Mouse (Mus musculus): ENCODE results near the gene Tyw1. TPM values are rescaled to one million over a fixed set of nuclear protein-coding genes. Genes with fewer than 3 reads are reported as not detected.

The Tyw1 gene
- polyA plus RNA-seq, 1 experiment from 2014 or later, result 27.1 TPM

DNA sequence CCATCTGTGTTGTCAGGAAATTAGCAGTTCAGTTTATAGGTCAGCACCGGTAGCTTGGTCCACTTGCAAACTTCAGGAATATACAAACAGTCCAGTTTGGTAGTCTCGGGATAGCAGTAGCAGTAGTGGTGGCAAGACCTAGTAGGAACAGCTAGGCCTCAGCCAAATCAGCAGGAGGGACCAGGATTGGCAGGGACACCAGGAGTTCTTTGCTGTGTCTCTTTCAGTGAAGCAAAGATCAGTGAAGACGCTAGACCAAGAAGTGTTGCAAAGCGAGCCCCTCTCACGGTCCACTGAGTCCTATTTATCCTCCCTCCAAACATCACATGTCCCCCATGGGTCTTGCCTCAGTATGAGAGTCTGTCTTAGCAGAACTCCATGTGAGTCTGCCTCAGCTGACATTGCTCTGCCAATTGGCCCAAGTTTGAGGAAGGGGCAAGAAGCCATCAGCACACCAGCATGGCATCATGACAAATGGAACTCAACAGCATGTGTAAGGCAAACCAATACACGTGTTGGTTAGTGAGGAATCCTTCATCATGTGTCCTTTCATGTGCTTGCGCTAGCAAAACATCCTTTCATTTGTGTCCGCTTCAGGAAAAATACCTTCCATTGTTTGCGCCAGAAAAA, 43.5 kb downstream of the Tyw1 start:
- Histone ChIP-seq H3K27me3 (no peaks in the 10 kb centered on the region), H3K4me2 (replicated peaks) (no peak overlapping the region), H3K27ac (no peak overlapping the region), H3K36me3 (peaks cover 61% of the 10 kb centered on the region), H3K9ac (no peak overlapping the region), H3K4me1 (0 out of 2 replicates have a peak, but pooled peaks cover 3% of the 10 kb centered on the region), H3K4me3 (no peak overlapping the region), H3K9me3 (replicated peaks) (no peaks in the 10 kb centered on the region)
- WGBS, result 90% methylated on average over 9 of the region's 9 CpGs
- ATAC-seq (ENCODE audit: low FRiP score), result no peak

- H3K9me3 ChIP-seq (replicated peaks), result no peaks in the 10 kb centered on the region
- no peak overlapping the region for H3K27ac ChIP-seq
- no peak for ATAC-seq (ENCODE audit: low FRiP score)
- H3K9ac ChIP-seq, result no peak overlapping the region
- no peaks in the 10 kb centered on the region for H3K27me3 ChIP-seq
- H3K4me1 ChIP-seq, result 0 out of 2 replicates have a peak, but pooled peaks cover 1% of the 10 kb centered on the region
- WGBS, result 97% methylated on average over 8 of the region's 8 CpGs
- H3K36me3 ChIP-seq, result peaks cover 61% of the 10 kb centered on the region
- H3K4me2 ChIP-seq (replicated peaks), result no peak overlapping the region
- H3K4me3 ChIP-seq, result no peak overlapping the region
These were observed 44.1 kb downstream of the Tyw1 start for GRCm38 (mm10) chr5:130299526-130299925.

DNA sequence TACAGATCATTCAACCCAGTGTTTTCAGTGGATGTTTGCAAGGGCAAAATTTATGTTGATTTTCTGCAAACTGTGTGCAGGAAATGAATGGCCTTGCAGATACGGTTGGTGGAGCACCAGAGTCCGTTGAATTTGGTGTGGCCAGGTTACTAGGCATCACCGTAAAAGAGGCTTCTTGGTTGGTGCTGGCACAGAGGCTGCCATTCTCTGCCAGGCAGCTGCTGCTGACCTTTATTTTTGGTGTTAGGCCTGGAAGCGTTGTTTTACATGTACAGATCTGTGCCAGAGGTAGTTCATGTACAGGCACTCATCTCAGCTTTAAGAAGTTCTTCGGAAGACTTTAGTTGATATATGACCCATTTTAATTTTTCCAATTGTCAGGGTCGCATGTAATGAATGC, 48.2 kb downstream of the Tyw1 start:
- peaks cover 2% of the 10 kb centered on the region; the same call in 1 of the 2 replicates for H3K4me1 ChIP-seq
- H3K27ac ChIP-seq, result no peak overlapping the region
- H3K36me3 ChIP-seq, result peaks cover 58% of the 10 kb centered on the region
- 93% methylated on average over 6 of the region's 6 CpGs for WGBS
- no peaks in the 10 kb centered on the region for H3K27me3 ChIP-seq
- no peaks in the 10 kb centered on the region for H3K9me3 ChIP-seq (replicated peaks)
- no peak overlapping the region for H3K4me2 ChIP-seq (replicated peaks)
- H3K9ac ChIP-seq, result no peak overlapping the region
- no peak overlapping the region for H3K4me3 ChIP-seq
- no peak for ATAC-seq (ENCODE audit: low FRiP score)

DNA sequence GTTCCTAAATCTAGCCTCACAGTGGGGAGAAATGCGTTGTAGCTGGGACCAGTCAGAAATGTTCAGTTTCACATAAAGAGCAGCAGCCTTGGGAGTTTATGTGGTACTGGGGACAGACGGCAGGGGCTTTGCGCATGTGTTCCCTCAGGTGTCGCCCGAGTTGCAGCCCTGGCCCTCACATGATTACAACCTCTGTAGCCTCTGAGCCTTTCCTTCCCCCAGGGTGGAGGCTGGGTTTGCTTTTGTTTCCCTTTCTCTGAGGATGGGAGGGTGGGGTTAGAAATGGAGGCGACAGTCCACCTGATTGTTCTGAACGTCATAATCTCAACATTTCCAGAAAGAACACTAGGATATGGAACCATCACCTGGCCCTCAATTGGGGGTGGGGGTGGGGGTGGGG, 52.5 kb downstream of the Tyw1 start:
- 87% methylated on average over 7 of the region's 7 CpGs for WGBS

DNA sequence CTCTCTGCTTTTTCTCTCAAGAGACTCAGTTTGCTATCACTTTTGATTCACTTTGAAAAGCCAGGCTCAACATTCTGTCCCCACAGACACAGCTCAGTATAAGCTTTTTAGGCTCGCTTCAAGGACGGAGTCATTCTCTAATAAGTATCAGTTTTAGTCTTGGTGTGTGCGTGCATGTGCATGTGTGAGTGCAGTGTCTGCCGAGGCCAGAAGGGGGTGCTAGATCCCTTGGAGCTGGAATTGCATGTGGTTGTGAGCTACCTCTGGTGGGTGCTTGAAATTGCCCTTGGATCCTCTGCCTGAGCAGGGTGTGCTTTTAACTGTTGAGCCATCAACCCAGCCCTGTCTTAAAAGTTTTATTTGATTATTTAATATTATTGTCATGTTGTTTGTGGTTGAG, 54.7 kb downstream of the Tyw1 start:
- Histone ChIP-seq H3K27me3 (no peaks in the 10 kb centered on the region), H3K9ac (no peak overlapping the region), H3K27ac (no peak overlapping the region), H3K4me1 (peaks cover 2% of the 10 kb centered on the region; the same call in 1 of the 2 replicates), H3K4me2 (replicated peaks) (no peak overlapping the region), H3K4me3 (no peak overlapping the region), H3K36me3 (peaks cover 19% of the 10 kb centered on the region), H3K9me3 (replicated peaks) (no peaks in the 10 kb centered on the region)
- ATAC-seq (ENCODE audit: low FRiP score), result no peak
- 96% methylated on average over 4 of the region's 4 CpGs for WGBS

More for the DNA sequence above, 52.5 kb downstream of the Tyw1 start:
- Histone ChIP-seq H3K27me3 (no peaks in the 10 kb centered on the region), H3K9ac (no peak overlapping the region), H3K4me2 (replicated peaks) (no peak overlapping the region), H3K9me3 (replicated peaks) (no peaks in the 10 kb centered on the region), H3K36me3 (peaks cover 29% of the 10 kb centered on the region), H3K4me3 (no peak overlapping the region), H3K27ac (peak overlapping the region; percentile 23; the same call in 1 of the 2 replicates), H3K4me1 (peaks cover 2% of the 10 kb centered on the region; the same call in 1 of the 2 replicates)
- no peak for ATAC-seq (ENCODE audit: low FRiP score)

GRCm38 (mm10) chr5:130310827-130311226, 55.4 kb downstream of the Tyw1 start:
- Histone ChIP-seq H3K9me3 (replicated peaks) (no peaks in the 10 kb centered on the region), H3K9ac (no peak overlapping the region), H3K4me3 (no peak overlapping the region), H3K4me2 (replicated peaks) (no peak overlapping the region), H3K27me3 (no peaks in the 10 kb centered on the region), H3K27ac (no peak overlapping the region), H3K4me1 (peaks cover 2% of the 10 kb centered on the region; the same call in 1 of the 2 replicates), H3K36me3 (peaks cover 15% of the 10 kb centered on the region; the same call in 1 of the 2 replicates)
- 81% methylated on average over 7 of the region's 7 CpGs for WGBS
- ATAC-seq (ENCODE audit: low FRiP score), result no peak

GRCm38 (mm10) chr5:130313488-130313887, 58.1 kb downstream of the Tyw1 start:
- Histone ChIP-seq H3K27me3 (no peaks in the 10 kb centered on the region), H3K4me2 (replicated peaks) (no peak overlapping the region), H3K36me3 (peaks cover 8% of the 10 kb centered on the region; the same call in 1 of the 2 replicates), H3K9ac (no peak overlapping the region), H3K4me3 (no peak overlapping the region), H3K27ac (no peak overlapping the region), H3K4me1 (no peaks in the 10 kb centered on the region), H3K9me3 (replicated peaks) (no peaks in the 10 kb centered on the region)
- 84% methylated on average over 3 of the region's 3 CpGs for WGBS
- no peak for ATAC-seq (ENCODE audit: low FRiP score)

- WGBS, result 95% methylated on average over 3 of the region's 3 CpGs
- H3K9ac ChIP-seq, result no peak overlapping the region
- H3K36me3 ChIP-seq, result peaks cover 8% of the 10 kb centered on the region; the same call in 1 of the 2 replicates
- H3K4me3 ChIP-seq, result no peak overlapping the region
- H3K4me2 ChIP-seq (replicated peaks), result no peak overlapping the region
- no peak overlapping the region for H3K27ac ChIP-seq
- no peaks in the 10 kb centered on the region for H3K4me1 ChIP-seq
- no peaks in the 10 kb centered on the region for H3K27me3 ChIP-seq
- H3K9me3 ChIP-seq (replicated peaks), result no peaks in the 10 kb centered on the region
- no peak for ATAC-seq (ENCODE audit: low FRiP score)
These were observed 59.5 kb downstream of the Tyw1 start for GRCm38 (mm10) chr5:130314926-130315325.

DNA sequence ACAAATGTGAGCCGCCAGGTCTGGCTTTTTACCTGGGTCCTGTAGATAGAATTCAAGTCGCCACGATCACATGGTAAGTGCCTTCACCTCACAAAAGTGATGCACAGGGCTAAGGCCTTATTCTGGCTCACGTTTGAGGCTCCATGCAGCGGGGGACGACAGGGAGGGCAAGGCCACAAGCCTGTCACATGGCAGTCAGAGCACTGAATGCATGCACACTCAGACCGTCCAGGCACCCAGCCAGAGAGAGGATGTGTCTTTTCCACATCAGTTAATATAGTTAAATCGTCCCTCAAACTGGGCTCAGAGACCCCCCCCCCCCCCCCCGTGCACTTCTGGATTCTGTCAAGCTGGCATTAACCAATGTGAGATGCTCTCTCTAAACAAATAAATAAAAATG, 60.9 kb downstream of the Tyw1 start:
- peaks cover 5% of the 10 kb centered on the region; the same call in 1 of the 2 replicates for H3K36me3 ChIP-seq
- no peak overlapping the region for H3K9ac ChIP-seq
- H3K4me3 ChIP-seq, result no peak overlapping the region
- 92% methylated on average over 9 of the region's 9 CpGs for WGBS
- no peaks in the 10 kb centered on the region for H3K27me3 ChIP-seq
- H3K4me2 ChIP-seq (replicated peaks), result no peak overlapping the region
- H3K27ac ChIP-seq, result no peak overlapping the region
- no peaks in the 10 kb centered on the region for H3K9me3 ChIP-seq (replicated peaks)
- no peak for ATAC-seq (ENCODE audit: low FRiP score)
- H3K4me1 ChIP-seq, result no peaks in the 10 kb centered on the region

DNA sequence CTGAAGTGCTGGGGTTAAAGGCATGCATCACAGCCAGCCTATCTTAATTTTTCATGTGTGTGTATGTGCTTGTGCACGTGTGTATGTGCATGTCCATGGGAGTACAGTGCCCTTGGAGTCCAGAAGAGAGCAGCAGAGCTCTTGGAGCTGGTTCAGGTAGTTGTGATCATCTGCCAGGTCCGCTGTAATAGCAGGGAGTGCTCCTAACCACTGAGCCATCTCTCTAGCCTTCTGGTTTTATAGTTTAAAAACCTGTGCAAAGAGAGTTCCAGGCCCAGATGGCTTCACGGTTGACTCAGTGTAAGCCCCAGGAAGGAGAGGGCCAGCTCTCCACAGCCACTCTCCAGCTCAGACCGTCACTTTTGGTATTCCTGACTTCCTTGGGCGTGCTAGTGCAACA, 64.4 kb downstream of the Tyw1 start:
- Histone ChIP-seq H3K27me3 (no peaks in the 10 kb centered on the region), H3K27ac (no peak overlapping the region), H3K9me3 (replicated peaks) (peaks cover 6% of the 10 kb centered on the region), H3K4me2 (replicated peaks) (no peak overlapping the region), H3K4me3 (no peak overlapping the region), H3K4me1 (no peaks in the 10 kb centered on the region), H3K36me3 (peaks cover 9% of the 10 kb centered on the region; the same call in 1 of the 2 replicates), H3K9ac (no peak overlapping the region)
- 95% methylated on average over 5 of the region's 5 CpGs for WGBS
- no peak for ATAC-seq (ENCODE audit: low FRiP score)

DNA sequence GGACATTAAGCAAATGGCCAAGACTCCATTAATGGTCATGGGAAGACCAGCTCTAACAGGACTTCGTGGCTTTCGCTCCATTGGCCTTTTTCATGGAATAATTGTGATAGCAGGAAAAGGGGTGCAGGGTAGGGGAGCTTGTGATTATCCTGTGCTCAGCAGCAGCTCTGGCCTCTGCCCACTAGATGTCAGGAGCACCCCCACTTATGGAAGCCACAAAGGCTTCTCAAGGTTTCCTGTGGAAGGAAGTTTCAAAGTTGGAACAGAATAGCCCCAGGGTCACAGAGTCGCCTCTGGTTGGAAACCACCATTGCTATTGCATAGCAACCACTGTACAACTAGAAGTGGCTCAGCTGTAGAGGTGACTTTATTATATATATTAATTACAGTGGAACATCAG, 65.1 kb downstream of the Tyw1 start:
- Histone ChIP-seq H3K27me3 (no peaks in the 10 kb centered on the region), H3K4me1 (no peaks in the 10 kb centered on the region), H3K9ac (no peak overlapping the region), H3K36me3 (peaks cover 14% of the 10 kb centered on the region), H3K4me3 (no peak overlapping the region), H3K9me3 (replicated peaks) (peaks cover 6% of the 10 kb centered on the region), H3K27ac (no peak overlapping the region), H3K4me2 (replicated peaks) (no peak overlapping the region)
- no peak for ATAC-seq (ENCODE audit: low FRiP score)
- WGBS, result 83% methylated on average over 3 of the region's 3 CpGs

- Histone ChIP-seq H3K9me3 (replicated peaks) (peaks cover 6% of the 10 kb centered on the region), H3K27ac (no peak overlapping the region), H3K4me2 (replicated peaks) (no peak overlapping the region), H3K27me3 (no peaks in the 10 kb centered on the region), H3K4me3 (no peak overlapping the region), H3K36me3 (peaks cover 32% of the 10 kb centered on the region), H3K4me1 (no peaks in the 10 kb centered on the region), H3K9ac (no peak overlapping the region)
- no peak for ATAC-seq (ENCODE audit: low FRiP score)
- WGBS, result 95% methylated on average over 8 of the region's 8 CpGs
These were observed 70.1 kb downstream of the Tyw1 start for GRCm38 (mm10) chr5:130325486-130325885.

DNA sequence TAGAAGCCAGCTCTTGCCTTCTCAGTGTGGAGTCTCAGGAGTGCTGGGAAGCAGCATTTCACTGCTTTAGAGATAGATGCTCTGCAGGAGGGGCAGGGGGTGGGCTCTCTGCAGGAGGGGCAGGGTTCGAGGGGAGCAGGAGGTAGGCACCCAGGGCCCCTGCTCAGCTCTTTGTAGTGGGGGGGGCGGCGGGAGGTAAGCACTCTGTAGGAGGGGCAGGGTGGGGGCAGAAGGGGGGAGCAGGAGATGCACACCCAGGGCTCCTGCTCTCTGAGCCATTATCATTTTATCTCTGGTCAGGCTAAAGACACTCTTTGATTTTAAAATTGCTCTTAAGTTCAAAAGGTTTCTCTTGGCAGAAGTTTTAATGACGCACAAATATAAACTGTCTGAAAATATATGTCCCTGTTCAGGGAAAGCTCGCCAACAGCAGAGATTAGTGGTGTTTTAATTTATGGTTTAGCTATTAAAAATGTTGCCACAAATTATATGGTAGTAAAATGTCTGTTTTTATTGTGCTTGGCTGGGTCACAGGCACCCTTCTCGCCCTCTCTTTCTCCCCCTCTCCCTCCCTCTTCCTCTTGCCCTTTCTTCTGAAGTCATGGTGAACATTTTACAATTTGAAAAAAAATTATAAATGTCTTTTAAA, 72.3 kb downstream of the Tyw1 start:
- Histone ChIP-seq H3K27me3 (no peaks in the 10 kb centered on the region), H3K27ac (no peak overlapping the region), H3K4me2 (replicated peaks) (no peak overlapping the region), H3K36me3 (peaks cover 32% of the 10 kb centered on the region), H3K4me1 (no peaks in the 10 kb centered on the region), H3K9ac (no peak overlapping the region), H3K9me3 (replicated peaks) (peaks cover 6% of the 10 kb centered on the region), H3K4me3 (no peak overlapping the region)
- 87% methylated on average over 6 of the region's 6 CpGs for WGBS
- no peak for ATAC-seq (ENCODE audit: low FRiP score)
